Mouse (Mus musculus): ENCODE measurements at regions not wholly inside any gene's neighbourhood (a gene's known extent, or its start where the extent isn't known, plus 50 kb on each side); places are given as distances from the start of the nearest gene placed in this dataset.

DNA sequence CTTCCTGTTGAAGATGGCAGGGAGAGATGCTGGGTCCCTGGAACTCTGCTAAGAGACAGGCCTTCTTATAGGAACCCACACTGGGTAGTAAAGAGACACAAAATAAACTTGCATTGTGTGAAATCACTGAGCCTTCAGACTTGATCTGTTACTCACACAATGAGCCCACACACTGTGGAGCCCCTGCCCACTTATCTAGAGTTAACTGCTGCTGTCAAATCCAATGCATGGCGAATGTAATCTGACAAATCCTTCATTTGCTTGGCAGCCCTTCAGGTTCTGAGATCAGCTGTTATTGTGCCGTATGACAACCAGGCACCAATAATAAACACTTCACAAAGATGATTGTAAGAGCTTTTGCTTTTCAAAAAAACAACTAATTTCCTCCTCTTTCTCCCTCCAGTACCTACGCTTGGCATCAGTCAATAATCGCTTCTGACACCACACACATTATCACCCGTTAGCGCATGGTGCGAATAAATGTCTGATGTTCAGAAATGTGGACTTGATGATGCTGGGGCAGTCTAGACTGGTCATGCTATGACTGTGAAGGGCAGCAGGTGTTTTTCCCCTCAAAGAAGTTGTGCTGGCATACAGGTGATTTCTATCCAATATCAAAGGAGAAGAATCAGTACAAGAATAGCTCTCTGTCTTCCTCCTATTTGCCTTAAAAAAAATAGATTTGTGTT is 81.4 kb upstream of the Ptgfrn start:
- in situ Hi-C loops (cut with MboI; ENCODE audit: low pct_unique_long_range_greater_than_20kb), result no loop called here
- no peak for DNase-seq (ENCODE audit: low read depth, low spot score)
- no peak for ATAC-seq
- ChIA-PET POLR2A (no interaction called here), CTCF (interaction anchor here (1.2 kb wide), 1 partner anchor 32 kb away, joined by 3 read pairs; no protein-coding TSS in a partner anchor)
- TF ChIP-seq CTCF (IDR thresholded peaks at IDR 0.05), result no peak
- H3K27me3 ChIP-seq, result peaks cover 11% of the 10 kb centered on the region

DNA sequence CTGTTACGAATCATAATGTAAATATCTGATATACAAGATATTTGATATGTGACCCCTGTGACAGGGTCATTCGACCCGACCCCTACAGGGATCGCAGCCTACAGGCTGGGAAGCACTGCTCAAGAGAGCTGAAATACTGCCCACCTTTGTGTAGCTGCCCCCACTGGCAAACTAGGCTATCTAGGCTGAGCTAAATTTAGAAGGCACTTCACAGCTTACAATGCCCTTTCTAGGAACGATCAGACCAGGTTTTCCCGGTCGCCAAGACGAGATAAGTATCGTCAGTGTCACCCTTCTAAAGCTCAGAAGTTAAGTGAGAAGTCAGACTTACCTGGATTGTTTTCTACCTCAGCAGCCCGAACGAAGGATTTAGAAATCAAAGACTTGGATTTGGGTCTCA is 71.9 kb upstream of the Ptgfrn start:
- ATAC-seq (no peak), DNase-seq (ENCODE audit: low read depth, low spot score) (no peak)
- TF ChIP-seq CTCF (IDR thresholded peaks at IDR 0.05), result no peak
- in situ Hi-C loops (cut with MboI; ENCODE audit: low pct_unique_long_range_greater_than_20kb), result no loop called here
- CTCF ChIA-PET, result interaction anchor here (1.6 kb wide), 1 partner anchor 8 kb away, joined by 3 read pairs; no protein-coding TSS in a partner anchor
- POLR2A ChIA-PET, result interaction anchor here (0.6 kb wide), 1 partner anchor 26 kb away, joined by 3 read pairs; no protein-coding TSS in a partner anchor
- no peaks in the 10 kb centered on the region for H3K27me3 ChIP-seq

DNA sequence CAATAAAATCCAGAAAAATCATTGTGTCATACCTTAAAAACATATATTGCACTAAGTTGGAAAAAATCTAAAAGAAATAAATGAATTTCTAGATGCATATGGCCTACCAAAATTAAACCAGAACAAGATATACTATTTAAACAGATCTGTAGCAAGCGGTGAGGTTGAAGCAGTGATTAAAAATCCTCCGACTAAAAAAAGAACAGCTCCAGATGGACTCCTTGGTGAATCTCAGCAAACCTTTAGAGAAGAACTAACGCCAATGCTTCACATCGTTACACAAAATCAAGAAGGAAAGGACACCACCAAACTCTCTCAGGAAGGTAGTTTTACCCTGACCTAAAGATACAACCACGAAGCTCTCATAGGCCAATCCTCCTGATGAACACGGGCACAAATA is 63.9 kb upstream of the Ptgfrn start:
- TF ChIP-seq CTCF (IDR thresholded peaks at IDR 0.05), result no peak
- POLR2A ChIA-PET, result interaction anchor here (0.9 kb wide), 1 partner anchor 68 kb away, joined by 3 read pairs; no protein-coding TSS in a partner anchor
- CTCF ChIA-PET, result no interaction called here
- in situ Hi-C loops (cut with MboI; ENCODE audit: low pct_unique_long_range_greater_than_20kb), result no loop called here
- DNase-seq (ENCODE audit: low read depth, low spot score) (no peak), ATAC-seq (no peak)
- peaks cover 14% of the 10 kb centered on the region for H3K27me3 ChIP-seq

DNA sequence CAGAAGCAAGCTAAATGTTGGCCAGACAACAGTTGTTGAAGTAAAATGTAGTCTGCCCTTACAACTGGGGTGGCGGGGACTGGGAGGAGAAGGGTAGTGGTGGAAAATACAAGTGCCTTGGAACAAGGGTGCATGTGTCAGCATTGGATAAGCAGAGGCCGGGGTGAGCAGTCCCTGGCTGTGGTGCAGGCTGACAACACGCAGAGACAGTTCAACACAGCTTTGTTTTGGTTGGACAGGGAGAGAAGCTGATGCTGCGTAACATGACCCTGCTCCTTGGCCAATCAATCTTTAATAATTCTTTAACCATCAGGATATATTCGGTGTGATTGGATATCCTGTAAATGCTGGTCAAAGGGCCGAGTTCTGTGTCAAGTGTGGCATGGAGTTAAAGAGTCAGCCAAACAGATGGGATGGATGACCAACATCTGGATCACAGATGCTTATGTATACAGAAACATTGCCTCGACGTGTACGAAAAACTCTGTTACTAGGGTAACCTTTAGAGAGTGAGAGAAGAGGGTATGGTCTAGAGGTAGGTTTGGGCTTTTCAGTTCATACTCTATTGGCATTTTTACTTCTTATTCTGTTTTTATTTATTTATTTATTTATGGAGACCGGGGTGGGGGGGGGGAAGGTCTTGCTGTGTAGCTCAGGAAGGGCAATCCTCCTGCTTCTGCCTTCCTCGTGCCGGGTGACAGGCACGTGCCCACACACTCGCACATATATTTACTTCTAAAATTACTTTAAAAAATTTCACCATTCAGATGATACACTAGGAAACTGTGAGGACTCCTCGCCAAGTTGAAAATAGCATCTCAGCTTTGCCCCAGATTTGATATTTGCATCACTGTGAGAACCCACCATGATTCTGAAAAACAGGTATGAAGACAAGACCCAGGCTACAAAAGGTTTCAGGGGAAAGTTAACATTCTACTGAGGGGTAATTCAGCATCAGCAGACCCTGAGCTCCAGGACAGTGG is 60.2 kb upstream of the Ptgfrn start:
- no peak for ATAC-seq
- ChIA-PET CTCF (interaction anchor here (1.0 kb wide), 1 partner anchor 14 kb away, joined by 3 read pairs; no protein-coding TSS in a partner anchor), POLR2A (no interaction called here)

DNA sequence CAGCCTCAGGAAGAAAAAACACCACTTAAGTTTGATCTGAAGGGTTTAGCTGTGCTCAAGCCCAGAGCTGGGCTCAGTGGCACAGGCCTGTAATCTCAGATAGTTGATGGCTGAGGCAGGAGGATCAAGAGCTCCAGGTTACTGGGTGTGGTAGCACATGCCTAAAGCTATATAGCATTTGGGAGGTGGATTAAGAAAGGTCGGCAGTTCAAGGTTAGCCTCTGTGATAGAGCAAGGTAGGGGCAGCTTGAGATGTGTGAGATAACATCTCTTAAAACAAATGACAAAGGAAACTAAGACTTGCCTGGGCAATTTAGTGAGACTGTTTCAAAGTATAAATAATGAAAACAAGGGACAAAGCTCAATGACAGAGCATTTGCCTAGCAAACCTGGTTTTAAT is 56.9 kb upstream of the Ptgfrn start:
- H3K27me3 ChIP-seq, result no peaks in the 10 kb centered on the region
- no peak for ATAC-seq
- in situ Hi-C loops (cut with MboI; ENCODE audit: low pct_unique_long_range_greater_than_20kb), result no loop called here
- ChIA-PET CTCF (interaction anchor here (0.9 to 1.3 kb wide), 3 partner anchors 27 to 193 kb away, joined by 3 read pairs; no protein-coding TSS in a partner anchor), POLR2A (interaction anchor here (1.1 kb wide), 1 partner anchor 12 kb away, joined by 3 read pairs; no protein-coding TSS in a partner anchor)
- DNase-seq (ENCODE audit: low read depth, low spot score), result no peak
- no peak for TF ChIP-seq CTCF (IDR thresholded peaks at IDR 0.05)

More for the DNA sequence above, 60.2 kb upstream of the Ptgfrn start:
- H3K27me3 ChIP-seq, result peaks cover 14% of the 10 kb centered on the region
- DNase-seq (ENCODE audit: low read depth, low spot score), result no peak
- in situ Hi-C loops (cut with MboI; ENCODE audit: low pct_unique_long_range_greater_than_20kb), result no loop called here
- TF ChIP-seq CTCF (IDR thresholded peaks at IDR 0.05), result no peak

DNA sequence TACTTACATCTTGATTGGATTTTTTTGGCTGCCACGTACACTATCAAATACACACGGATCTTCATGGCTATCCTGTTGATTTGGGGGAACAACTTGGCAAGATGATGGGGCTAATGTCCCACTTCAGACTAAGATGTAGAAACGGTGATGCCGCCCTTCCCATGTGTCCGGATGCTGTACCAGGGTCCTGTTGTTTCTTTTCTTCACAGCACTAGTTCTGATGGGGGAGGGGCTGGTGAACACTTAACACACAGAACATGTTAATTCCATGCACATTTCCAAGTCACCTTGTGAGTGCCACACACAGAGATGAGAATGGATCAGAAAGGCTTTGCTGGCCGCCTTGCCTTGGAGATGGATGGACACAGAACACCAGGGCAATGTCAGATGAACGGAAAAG is 56.5 kb upstream of the Ptgfrn start:
- ChIA-PET POLR2A (interaction anchor here (1.1 kb wide), 1 partner anchor 12 kb away, joined by 3 read pairs; no protein-coding TSS in a partner anchor), CTCF (interaction anchor here (1.2 kb wide), 1 partner anchor 193 kb away, joined by 3 read pairs; no protein-coding TSS in a partner anchor)
- ATAC-seq, result no peak
- H3K27me3 ChIP-seq, result no peaks in the 10 kb centered on the region
- no peak for TF ChIP-seq CTCF (IDR thresholded peaks at IDR 0.05)
- DNase-seq (ENCODE audit: low read depth, low spot score), result no peak
- in situ Hi-C loops (cut with MboI; ENCODE audit: low pct_unique_long_range_greater_than_20kb), result no loop called here

DNA sequence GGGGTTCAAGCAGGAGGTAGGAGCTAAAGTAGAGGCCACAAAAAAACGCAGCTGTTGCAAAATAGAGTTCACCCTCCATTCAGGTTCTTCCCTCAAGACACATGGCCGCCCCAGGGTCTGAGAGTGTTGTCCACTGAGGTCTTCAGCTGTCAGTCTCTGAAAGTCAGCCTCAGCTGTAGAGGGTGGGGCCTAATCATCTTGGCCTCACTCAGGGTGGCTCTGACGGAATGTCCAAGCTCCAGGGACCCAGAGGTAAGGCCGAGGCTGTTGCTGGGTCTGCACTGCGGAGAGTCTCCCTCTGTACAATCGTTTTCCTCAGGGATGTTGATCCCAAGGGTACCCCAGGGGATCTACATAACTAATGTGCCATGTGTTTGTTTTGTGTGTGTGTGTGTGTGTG is 55.2 kb upstream of the Ptgfrn start:
- CTCF ChIA-PET, result interaction anchor here (1.0 kb wide), 1 partner anchor 20 kb away, joined by 3 read pairs; no protein-coding TSS in a partner anchor
- no peak for DNase-seq (ENCODE audit: low read depth, low spot score)
- in situ Hi-C loops (cut with MboI; ENCODE audit: low pct_unique_long_range_greater_than_20kb), result no loop called here

DNA sequence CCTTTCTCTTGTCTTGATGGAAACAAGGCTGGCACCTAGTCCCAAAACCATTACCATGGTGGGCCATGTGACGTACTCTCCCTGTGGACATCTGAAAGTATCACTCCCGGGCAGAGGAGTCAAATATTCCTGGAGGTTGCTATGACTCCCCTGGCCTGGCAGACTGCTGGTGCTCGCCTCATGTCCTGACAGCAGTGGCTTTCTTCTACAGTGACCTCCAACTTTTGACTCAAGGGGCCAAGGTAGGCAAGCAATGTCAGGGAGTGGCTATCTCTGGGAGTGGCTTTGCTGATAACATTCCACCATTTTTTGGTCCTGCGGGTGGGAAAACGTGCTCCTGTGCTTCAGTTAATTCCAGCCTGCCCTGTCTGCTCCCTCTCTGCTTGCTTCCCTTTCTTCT is 54.7 kb upstream of the Ptgfrn start:
- ChIA-PET CTCF (interaction anchor here (1.0 kb wide), 1 partner anchor 20 kb away, joined by 3 read pairs; no protein-coding TSS in a partner anchor), POLR2A (no interaction called here)
- no peaks in the 10 kb centered on the region for H3K27me3 ChIP-seq
- in situ Hi-C loops (cut with MboI; ENCODE audit: low pct_unique_long_range_greater_than_20kb), result loop anchor here (5.0 kb wide), 1 partner anchor 192 kb away; no protein-coding TSS in a partner anchor
- ATAC-seq (no peak), DNase-seq (ENCODE audit: low read depth, low spot score) (no peak)
- no peak for TF ChIP-seq CTCF (IDR thresholded peaks at IDR 0.05)

More for the DNA sequence above, 55.2 kb upstream of the Ptgfrn start:
- POLR2A ChIA-PET, result no interaction called here
- TF ChIP-seq CTCF (IDR thresholded peaks at IDR 0.05), result no peak
- H3K27me3 ChIP-seq, result no peaks in the 10 kb centered on the region
- ATAC-seq, result no peak

DNA sequence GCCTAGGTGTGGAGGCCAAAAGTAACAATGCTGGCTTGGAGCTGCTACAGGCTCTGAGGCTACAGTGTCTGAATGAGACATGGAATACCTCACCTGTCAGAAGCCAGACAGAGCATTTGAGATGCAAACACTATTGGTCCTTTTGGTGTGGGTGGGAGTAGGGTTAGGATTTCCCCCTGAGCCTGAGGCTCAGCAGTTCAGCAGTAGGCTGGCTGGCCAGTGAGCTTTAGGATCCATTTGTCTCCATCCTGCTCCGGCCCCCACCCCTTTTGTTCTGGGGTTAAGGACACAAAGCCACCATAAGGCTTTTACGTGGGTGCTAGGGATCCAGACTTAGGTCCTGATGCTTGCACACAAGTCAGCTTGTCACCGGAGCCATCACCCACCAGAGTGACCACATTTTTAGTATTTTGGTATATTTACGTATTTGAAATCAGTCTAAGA is 53.9 kb upstream of the Ptgfrn start:
- CTCF ChIA-PET, result no interaction called here
- ATAC-seq, result no peak
- no peaks in the 10 kb centered on the region for H3K27me3 ChIP-seq
- no peak for TF ChIP-seq CTCF (IDR thresholded peaks at IDR 0.05)
- DNase-seq (ENCODE audit: low read depth, low spot score), result no peak
- POLR2A ChIA-PET, result no interaction called here
- in situ Hi-C loops (cut with MboI; ENCODE audit: low pct_unique_long_range_greater_than_20kb), result loop anchor here (5.0 kb wide), 1 partner anchor 192 kb away; no protein-coding TSS in a partner anchor

All from Patski (cell line).